Mouse (Mus musculus) heart, adult 9 months (tissue): ENCODE measurements at regions not wholly inside any gene's neighbourhood (a gene's known extent, or its start where the extent isn't known, plus 50 kb on each side); places are given as distances from the start of the nearest gene placed in this dataset.

Experiments
- DNase-seq, 2 experiments: peaks; one replicate each; pipeline ENCODE4 v3.0.0; 2022; ENCODE audit warnings: low spot score in 2 of 2

DNA sequence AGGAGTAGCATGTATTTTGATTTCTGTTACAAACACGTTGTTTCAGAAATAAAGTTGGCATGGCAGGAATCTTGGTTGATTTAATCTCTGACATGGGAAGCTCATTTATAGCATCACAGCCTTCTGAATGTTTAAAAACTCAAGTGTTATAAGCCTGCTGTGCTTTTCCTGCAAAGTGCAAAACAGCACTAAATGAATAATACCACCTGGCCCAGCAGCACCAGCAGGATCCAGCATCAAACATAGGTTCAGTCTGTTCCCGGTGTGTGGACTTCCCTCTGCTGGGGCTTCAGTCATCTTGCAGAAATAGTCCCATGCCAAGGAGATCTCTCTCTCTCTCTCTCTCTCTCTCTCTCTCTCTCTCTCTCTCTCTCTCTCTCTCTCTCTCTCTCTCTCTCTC lies 154.7 kb upstream of the Tox3 start:
- DNase-seq = no peak

DNA sequence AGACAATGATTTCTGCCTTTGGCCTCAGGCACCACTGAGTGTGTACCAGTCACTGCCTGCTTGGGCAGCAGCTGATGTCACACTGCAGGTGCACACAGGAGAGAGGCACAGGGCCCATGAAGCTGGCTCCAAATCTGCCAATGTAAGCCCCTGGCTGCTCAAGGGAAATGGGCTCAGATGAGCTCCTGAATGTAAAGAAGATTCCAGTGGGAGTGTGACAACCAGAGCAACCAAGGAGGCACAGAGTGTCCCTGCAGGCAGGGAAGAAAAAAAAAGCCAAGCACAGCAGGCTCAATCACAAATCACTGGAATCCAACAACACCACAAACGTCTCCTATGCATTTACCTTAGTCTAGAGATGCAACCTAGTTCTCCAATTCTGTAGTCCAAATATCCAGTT lies 151.2 kb upstream of the Tox3 start:
- no peak for DNase-seq

DNA sequence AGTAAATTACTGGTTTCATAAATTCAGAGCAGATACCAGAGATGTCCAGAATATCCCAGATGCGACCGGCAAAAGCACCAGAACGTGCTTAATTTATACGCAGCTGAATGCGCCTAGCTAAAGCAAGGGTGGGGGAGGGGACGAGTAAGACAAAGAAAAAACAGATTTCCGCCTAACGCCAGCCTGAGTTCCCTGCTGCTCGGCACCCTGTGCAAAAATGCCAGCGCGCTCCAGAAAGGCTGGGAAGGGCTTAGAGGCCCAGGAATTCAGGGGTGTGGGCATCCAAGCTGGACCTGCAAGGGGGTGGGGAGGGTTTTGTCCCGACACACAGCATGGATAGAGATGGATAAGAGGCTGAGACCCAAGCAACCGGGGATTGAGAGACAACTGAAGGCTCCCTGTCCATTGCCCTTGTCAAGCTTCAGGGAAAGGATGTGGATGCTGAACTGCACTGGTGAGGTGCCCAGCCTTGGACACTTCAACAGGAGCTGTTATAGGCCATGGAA lies 148.6 kb upstream of the Tox3 start:
- DNase-seq = no peak

DNA sequence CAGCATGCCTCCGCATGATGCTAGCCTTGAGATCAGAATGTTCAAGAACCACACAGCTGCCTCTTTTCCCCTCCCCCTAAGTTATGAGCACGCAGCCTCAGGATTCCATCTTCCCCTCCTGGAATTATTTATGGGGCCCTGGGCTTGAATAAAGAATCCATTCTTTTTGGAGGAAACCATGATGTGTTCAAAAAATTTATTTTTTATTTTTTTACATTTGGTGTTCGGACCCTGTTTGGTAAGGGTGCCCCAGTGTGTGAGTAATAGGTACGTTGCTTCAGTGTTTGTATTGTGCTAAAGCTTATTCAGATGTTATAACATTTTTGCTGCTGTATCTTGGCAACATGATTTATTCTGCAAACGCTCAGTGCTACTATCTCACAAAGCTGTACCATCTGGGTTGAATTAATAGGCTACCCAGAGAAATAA lies 147.8 kb upstream of the Tox3 start:
- no peak for DNase-seq

DNA sequence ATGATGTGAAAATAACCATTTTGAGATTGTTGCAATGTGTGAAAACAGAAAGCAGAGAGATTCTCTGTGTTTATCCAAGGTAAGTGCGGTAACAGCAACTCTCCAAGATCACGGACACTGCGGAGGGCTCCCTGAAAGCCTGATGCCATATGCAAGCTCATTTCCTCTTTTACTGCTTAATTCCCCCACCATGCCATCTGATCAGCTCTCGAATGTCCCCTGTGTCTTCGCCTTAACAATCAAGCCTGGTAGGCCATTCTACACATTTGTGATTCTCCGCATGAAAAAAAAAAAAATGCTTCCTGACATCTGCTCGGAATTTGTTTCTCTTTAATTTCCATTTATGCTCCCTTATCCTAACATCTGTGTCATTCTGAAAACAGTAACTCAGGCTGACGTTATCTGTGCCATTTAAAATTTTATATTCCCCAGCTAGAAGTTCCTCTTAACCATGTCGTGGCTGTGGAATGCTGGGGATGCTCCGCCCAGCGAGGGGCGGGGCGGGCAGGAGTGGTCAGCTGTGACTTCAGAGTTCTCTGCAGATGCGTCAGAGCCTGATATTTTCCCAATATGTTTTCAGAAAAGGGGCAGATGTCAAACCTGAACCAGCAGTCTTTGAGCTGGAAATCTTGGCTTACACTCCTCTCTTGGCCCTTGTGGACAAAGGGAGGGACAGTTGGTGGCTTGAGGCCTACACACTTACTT lies 144.5 kb upstream of the Tox3 start:
- no peak for DNase-seq

DNA sequence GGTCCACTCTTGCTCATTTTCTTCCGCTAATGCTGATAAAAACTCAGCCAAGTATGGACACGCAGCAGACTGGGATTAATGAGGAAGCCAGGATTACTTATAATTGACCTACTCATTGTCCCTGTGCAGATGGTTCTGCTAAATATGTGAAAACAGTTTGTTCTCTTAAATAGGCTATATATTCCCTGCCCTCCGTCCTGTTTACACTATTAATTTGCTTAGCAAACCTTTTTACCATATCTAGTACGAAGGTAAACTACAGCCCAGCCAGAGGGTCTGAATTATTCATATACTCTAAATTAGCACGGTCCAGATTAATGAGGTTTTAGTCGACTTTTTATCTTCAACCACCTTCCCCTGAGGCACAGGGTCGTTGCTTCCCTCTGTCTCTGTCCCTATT lies 143.5 kb upstream of the Tox3 start:
- DNase-seq = no peak

DNA sequence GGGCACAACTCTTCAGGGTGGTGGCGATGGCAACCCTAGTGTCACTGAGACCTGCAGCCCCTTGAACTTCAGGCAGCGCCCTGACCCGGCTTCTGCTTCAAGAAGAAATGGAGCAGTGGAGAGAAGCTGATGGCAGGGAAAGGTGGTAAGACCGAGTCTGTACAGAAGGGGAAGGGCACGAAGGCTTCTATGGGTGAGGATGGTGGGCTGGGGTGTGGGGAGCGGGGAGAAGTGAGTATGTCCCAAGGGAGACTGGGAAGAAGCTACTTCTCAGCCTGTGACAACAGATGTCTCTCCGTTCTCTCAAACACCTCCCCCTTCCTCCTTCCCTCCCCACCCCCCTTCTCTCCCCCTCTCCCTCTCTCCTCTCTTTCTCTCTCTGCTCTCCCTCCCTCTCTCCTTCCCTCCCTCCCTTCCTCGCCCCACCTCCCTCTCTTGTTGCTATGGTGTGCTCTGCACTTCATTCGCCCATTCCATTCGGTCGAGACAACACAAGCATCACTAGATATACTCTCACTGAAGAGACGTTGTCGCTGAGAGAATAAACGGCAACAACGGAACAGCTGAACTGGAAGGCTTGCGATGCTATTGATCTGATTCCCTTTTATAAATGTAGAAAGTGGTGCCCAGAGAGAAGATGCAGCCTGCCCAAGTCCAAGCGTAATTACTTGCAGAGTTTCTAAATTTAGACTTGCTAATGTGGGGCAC lies 142.7 kb upstream of the Tox3 start:
- DNase-seq = no peak

DNA sequence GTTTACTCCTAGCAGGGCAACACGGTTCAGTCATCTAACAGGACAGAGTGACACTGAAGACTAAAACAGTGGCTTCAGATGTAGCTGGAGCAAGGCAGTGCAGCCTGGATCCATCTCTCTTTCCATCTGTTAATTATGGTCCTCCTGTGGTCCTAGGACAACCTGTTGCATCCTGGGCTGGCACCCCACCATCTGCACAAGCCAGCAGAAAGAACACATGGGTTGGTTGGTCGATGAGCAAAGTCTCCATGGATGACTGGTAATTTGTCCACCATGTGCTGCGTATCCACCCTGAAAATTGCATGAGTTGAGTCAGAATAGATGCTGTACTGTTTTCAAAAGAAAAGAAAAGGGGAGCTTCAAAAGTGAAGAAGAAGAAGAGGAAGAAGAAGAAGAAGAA lies 138.4 kb upstream of the Tox3 start:
- no peak for DNase-seq

DNA sequence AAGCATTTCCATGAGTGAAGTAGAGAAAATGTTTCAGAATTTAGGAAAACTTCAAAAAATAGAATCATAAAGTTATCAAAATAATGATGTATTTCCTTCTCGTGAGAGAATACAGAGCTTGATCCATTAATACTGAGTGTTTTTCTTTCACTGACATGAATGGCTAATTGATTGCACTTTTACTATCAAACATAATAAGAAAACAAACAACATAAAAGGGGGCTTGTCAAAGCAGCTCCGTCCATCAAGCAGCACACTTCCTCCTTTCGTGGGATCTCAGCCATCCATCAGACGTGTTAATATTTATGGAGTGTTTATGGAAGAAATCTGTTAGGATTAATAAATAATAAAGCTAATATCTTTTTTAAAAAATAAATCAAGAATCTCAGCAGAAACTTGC lies 130.0 kb upstream of the Tox3 start:
- DNase-seq = no peak

DNA sequence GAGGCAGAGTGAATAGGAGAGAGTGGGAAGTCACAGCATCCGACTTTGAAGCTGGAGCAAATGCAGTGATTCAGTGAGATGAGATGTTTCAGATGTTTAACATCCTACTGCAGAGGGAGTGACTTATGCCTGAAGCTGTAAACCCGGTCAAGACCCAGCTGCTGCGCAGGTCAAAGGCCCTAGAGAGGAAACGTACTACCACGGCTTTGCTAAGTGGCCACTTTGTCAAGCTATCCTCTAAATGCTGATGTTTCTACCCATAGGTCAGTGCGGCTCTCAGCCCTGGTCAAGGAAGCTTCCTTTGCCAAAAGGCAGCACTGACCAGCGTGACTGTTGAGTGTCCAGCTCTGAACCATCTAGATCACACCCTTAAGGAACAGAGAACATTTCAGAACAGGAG lies 125.9 kb upstream of the Tox3 start:
- no peak for DNase-seq

DNA sequence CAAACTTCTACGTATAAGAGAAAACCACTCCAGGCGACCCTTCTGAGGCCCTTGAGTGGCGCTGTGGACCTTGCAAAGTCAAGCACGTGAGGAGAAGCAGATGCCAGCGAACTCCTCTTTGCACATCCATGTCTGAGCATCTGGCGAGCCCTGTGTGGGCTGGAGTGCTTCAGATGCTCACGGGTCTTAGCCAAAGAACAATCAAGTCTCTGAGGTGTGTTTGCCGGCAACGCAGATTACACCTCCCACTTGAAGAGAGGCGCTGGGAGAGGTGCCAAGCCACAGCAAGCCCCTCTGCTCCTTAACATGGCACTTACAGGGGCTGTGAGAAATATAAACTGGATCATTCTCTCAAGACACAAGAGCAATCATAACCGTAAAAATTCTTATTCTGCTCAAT lies 122.7 kb upstream of the Tox3 start:
- no peak for DNase-seq

DNA sequence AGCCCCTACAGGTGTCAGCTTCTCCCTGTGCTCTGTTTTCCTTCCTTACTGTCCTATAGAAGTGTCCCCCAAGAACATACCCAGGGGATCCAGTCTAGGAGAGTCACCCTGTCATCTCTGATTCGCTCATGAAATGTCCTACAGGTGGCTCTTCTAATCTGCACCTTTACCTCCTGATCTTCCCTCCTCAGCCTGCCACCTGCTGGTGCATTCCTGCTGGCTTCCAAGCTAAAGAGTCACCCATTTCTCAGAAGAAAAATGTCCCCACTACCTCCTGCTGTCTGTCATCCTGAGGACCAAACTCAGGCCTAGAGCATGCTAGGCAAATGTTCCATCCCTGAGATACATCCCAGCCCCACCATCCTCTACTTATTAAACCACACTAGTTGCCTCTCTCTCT lies 115.6 kb upstream of the Tox3 start:
- DNase-seq = no peak

DNA sequence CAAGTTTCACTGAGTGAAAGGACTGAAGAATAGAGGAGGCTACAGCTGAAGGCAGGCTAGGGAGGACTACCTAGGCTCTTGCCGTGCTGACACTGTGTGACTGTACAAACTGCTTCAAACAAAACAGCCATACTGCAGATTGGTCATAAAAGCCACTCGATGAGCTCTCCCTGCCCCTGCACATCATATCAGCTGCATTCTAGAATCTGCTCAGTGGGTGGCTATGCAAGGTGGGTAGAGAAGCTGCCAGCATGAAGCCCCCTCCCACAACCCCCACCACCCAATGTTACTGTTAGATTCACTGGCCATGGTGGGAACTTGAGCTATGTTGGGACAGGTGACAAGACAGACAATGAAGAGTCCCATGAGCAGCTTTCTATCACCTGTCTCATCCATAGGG lies 107.2 kb upstream of the Tox3 start:
- no peak for DNase-seq

DNA sequence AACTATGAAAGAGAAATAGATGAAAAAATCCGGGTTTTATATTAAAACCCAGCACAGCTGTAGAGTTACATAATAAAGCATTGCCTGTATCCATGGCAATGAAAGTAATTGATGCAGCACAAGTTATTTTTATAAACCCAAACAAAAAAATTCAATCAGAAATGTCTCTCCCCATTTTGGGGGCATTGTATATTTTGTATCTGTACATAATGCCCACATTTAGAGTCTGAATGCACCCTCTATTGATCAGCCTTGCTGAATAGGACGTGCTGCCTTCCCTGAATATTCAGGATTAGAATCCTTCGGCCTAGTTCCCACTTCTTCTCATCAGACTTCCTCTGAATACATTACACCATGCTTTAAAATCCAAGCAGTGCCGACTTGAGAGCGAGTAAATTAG lies 106.0 kb upstream of the Tox3 start:
- no peak for DNase-seq

DNA sequence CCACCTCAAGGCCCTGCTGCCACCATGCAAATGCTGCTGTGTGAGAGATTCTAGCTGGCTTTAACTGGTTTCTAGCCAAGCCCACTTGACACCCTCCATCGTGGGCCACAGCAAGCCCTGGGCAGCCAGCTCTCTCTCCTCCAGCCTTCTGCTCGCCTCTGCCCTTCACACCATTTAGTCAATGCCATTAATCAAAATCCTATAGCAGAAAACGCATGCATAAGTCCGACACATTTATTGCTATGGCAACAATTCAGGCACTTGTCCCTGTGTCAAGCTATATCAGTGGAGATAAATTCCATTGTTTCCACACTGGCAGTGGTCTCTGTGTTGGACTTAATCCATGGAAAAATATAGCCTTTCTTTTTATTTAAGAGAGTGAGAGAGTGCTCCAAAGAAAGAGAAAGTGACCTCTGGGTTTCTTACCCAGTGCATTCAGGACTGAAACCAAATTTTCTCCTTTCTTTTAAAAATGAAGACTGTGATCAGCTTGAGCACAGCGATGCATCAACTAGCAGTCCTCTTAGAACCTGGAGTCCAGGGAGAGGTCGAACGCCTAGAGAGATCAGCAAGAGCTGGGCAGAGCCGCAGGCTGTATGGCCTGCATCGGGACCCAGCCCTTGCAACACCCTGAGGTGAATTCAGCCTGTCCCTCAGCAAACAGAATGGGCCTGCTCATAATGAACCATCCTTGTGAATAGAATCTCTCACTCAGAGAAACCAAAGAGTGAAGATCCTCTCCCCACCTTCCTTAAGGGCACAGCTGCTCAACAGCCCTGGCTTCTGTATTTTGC lies 93.1 kb upstream of the Tox3 start:
- no peak for DNase-seq

DNA sequence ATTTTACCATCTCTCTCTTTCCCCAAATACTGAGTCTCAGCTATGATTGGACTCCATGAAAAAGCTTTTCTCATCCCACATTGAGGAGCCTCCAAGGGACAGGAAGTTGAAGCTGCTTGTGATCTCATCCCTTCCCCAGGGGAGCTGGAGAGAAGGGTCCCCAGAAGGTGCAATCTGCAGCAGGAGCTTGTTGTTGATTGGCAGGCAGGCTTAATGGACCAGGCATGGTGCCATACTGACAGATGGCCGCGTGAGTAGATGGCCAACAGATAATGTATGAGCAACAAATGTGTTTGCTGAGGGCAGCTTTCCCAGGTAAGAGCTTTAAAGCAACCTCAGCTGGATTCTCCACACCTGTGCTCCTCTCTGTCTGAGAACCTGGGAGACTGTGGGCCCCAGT lies 65.9 kb upstream of the Tox3 start:
- DNase-seq = no peak
